Mouse (Mus musculus): ENCODE data around the gene Naa38. TPM values are rescaled to one million over a fixed set of nuclear protein-coding genes. Genes with fewer than 3 reads are reported as not detected.

Naa38 gene
- polyA plus RNA-seq, 1 experiment from 2014 or later: 97.6 TPM

- 12% methylated on average over 4 of the region's 4 CpGs for WGBS
- Histone ChIP-seq H3K4me3 (replicated peaks; ENCODE audit: low read depth, low read length) (peak overlapping the region; percentile 62), H3K4me2 (ENCODE audit: low read length) (peak overlapping the region; percentile 99), H3K9me3 (ENCODE audit: control insufficient read depth, low read length) (no peaks in the 10 kb centered on the region), H3K27ac (replicated peaks; ENCODE audit: low read depth, low read length) (peak overlapping the region; percentile 100), H3K27me3 (ENCODE audit: control insufficient read depth, insufficient read depth, low read length) (no peaks in the 10 kb centered on the region), H3K36me3 (ENCODE audit: control insufficient read depth, insufficient read depth, low read length) (peaks cover 16% of the 10 kb centered on the region), H3K9ac (replicated peaks; ENCODE audit: low read length) (peak overlapping the region; percentile 92), H3K4me1 (ENCODE audit: control insufficient read depth, insufficient read depth, low read length) (peaks cover 59% of the 10 kb centered on the region)
- DNase-seq (no peak), ATAC-seq (ENCODE audit: low FRiP score, low TSS enrichment) (no peak)
Measured at GRCm38 (mm10) chr11:69414421-69415326, 19.4 kb downstream of the Naa38 start.

DNA sequence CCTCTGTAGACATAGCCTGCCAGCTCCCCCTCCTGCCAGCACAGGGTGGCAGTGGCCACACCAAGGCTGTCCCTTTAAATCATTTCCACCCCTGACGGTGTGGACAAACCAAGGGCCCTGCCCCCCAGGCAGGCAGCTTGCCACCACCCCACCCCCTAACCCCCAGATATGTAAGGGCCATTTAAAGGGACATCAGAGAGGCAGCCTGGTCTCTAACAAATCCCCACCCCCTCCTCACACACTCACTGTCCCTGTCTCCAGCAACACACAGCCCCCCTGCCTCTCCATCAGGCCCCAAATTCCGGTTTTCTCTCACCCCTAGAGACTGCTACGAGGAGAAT lies 20.0 kb downstream of the Naa38 start:
- 1% methylated on average over 3 of the region's 3 CpGs for WGBS
- Histone ChIP-seq H3K9ac (replicated peaks; ENCODE audit: low read length) (peak overlapping the region; percentile 92), H3K9me3 (ENCODE audit: control insufficient read depth, low read length) (no peaks in the 10 kb centered on the region), H3K27ac (replicated peaks; ENCODE audit: low read depth, low read length) (peak overlapping the region; percentile 100), H3K36me3 (ENCODE audit: control insufficient read depth, insufficient read depth, low read length) (peaks cover 16% of the 10 kb centered on the region), H3K27me3 (ENCODE audit: control insufficient read depth, insufficient read depth, low read length) (no peaks in the 10 kb centered on the region), H3K4me2 (ENCODE audit: low read length) (peak overlapping the region; percentile 99), H3K4me3 (replicated peaks; ENCODE audit: low read depth, low read length) (peak overlapping the region; percentile 62), H3K4me1 (ENCODE audit: control insufficient read depth, insufficient read depth, low read length) (peaks cover 62% of the 10 kb centered on the region)
- DNase-seq (peak; percentile 82), ATAC-seq (ENCODE audit: low FRiP score, low TSS enrichment) (peak; percentile 26)

DNA sequence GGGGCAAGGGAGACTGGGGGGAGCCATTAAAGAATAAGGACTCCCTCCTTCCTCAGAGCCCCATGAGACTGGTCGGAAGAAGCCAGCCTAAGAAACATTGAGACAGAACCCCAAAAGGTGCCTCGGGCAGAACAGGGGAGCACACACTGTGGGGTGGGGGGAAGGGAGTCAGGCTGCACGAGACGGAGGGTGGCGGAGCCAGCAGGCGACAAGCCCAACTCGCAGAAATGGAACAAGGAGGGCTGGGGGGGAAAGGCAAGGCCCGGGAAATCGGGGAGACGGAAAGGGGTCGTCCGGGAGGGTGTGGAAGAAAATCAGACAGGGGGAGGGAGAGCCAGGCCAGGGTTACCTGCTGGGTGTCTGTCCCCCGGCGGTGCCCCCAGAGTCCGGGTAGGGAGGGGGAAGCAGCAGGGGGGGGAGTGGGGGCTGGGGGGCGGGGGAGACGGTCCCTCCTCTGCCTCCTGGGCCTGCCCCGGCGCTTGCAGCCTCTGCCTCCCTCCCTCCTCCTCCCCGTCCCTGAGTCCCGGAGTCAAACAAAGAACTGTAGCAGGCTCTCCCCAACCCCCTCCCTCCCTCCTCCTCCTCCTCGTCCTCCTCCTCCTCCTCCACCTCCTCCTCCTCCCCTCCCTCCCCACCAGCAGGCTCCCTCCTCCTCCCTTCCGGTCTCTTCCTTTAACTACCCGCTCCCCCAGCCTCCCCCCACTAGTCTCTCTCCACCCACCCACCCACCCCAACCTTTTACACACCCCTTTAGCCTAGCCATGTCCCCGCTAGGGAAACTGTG lies 20.6 kb downstream of the Naa38 start:
- Histone ChIP-seq H3K4me2 (ENCODE audit: low read length) (peak overlapping the region; percentile 99), H3K9ac (replicated peaks; ENCODE audit: low read length) (peak overlapping the region; percentile 92), H3K4me3 (replicated peaks; ENCODE audit: low read depth, low read length) (peak overlapping the region; percentile 62), H3K9me3 (ENCODE audit: control insufficient read depth, low read length) (no peaks in the 10 kb centered on the region), H3K27ac (replicated peaks; ENCODE audit: low read depth, low read length) (peak overlapping the region; percentile 100), H3K4me1 (ENCODE audit: control insufficient read depth, insufficient read depth, low read length) (peaks cover 65% of the 10 kb centered on the region), H3K36me3 (ENCODE audit: control insufficient read depth, insufficient read depth, low read length) (peaks cover 16% of the 10 kb centered on the region), H3K27me3 (ENCODE audit: control insufficient read depth, insufficient read depth, low read length) (peaks cover under 1% of the 10 kb centered on the region)
- peak; percentile 87 for DNase-seq
- under 1% methylated on average over 23 of the region's 25 CpGs for WGBS
- peak; percentile 31; the same call in 1 of the 2 replicates for ATAC-seq (ENCODE audit: low FRiP score, low TSS enrichment)

- under 1% methylated on average over 4 of the region's 4 CpGs for WGBS
- peak overlapping the region; percentile 99 for H3K4me2 ChIP-seq (ENCODE audit: low read length)
- peak overlapping the region; percentile 100 for H3K27ac ChIP-seq (replicated peaks; ENCODE audit: low read depth, low read length)
- H3K9ac ChIP-seq (replicated peaks; ENCODE audit: low read length): peak overlapping the region; percentile 53
- DNase-seq (peak; percentile 33), ATAC-seq (ENCODE audit: low FRiP score, low TSS enrichment) (no peak)
- H3K4me1 ChIP-seq (ENCODE audit: control insufficient read depth, insufficient read depth, low read length): peaks cover 65% of the 10 kb centered on the region
- H3K9me3 ChIP-seq (ENCODE audit: control insufficient read depth, low read length): no peaks in the 10 kb centered on the region
- peaks cover 7% of the 10 kb centered on the region for H3K27me3 ChIP-seq (ENCODE audit: control insufficient read depth, insufficient read depth, low read length)
- H3K36me3 ChIP-seq (ENCODE audit: control insufficient read depth, insufficient read depth, low read length): peaks cover 16% of the 10 kb centered on the region
- peak overlapping the region; percentile 62 for H3K4me3 ChIP-seq (replicated peaks; ENCODE audit: low read depth, low read length)
Measured at GRCm38 (mm10) chr11:69416509-69416908, 21.2 kb downstream of the Naa38 start.

GRCm38 (mm10) chr11:69416921-69417448 lies 21.7 kb downstream of the Naa38 start:
- Histone ChIP-seq H3K4me3 (replicated peaks; ENCODE audit: low read depth, low read length) (peak overlapping the region; percentile 62), H3K27ac (replicated peaks; ENCODE audit: low read depth, low read length) (peak overlapping the region; percentile 100), H3K9ac (replicated peaks; ENCODE audit: low read length) (peak overlapping the region; percentile 53; the same call in 1 of the 2 replicates), H3K27me3 (ENCODE audit: control insufficient read depth, insufficient read depth, low read length) (peaks cover 12% of the 10 kb centered on the region), H3K36me3 (ENCODE audit: control insufficient read depth, insufficient read depth, low read length) (peaks cover 11% of the 10 kb centered on the region), H3K4me2 (ENCODE audit: low read length) (peak overlapping the region; percentile 99), H3K9me3 (ENCODE audit: control insufficient read depth, low read length) (no peaks in the 10 kb centered on the region), H3K4me1 (ENCODE audit: control insufficient read depth, insufficient read depth, low read length) (peaks cover 60% of the 10 kb centered on the region)
- ATAC-seq (ENCODE audit: low FRiP score, low TSS enrichment) (no peak), DNase-seq (no peak)
- 3% methylated on average over 8 of the region's 8 CpGs for WGBS

- H3K4me1 ChIP-seq (ENCODE audit: control insufficient read depth, insufficient read depth, low read length): peaks cover 53% of the 10 kb centered on the region
- peak; percentile 53 for ATAC-seq (ENCODE audit: low FRiP score, low TSS enrichment)
- peak overlapping the region; percentile 99 for H3K4me2 ChIP-seq (ENCODE audit: low read length)
- H3K9ac ChIP-seq (replicated peaks; ENCODE audit: low read length): peak overlapping the region; percentile 59
- H3K4me3 ChIP-seq (replicated peaks; ENCODE audit: low read depth, low read length): peak overlapping the region; percentile 62
- WGBS: under 1% methylated on average over 39 of the region's 39 CpGs
- peak; percentile 95 for DNase-seq
- peaks cover 5% of the 10 kb centered on the region for H3K36me3 ChIP-seq (ENCODE audit: control insufficient read depth, insufficient read depth, low read length)
- peaks cover 19% of the 10 kb centered on the region for H3K27me3 ChIP-seq (ENCODE audit: control insufficient read depth, insufficient read depth, low read length)
- H3K9me3 ChIP-seq (ENCODE audit: control insufficient read depth, low read length): no peaks in the 10 kb centered on the region
- H3K27ac ChIP-seq (replicated peaks; ENCODE audit: low read depth, low read length): peak overlapping the region; percentile 100
Measured at GRCm38 (mm10) chr11:69417449-69418384, 22.4 kb downstream of the Naa38 start.

- H3K4me3 ChIP-seq (replicated peaks; ENCODE audit: low read depth, low read length): peak overlapping the region; percentile 62
- H3K9ac ChIP-seq (replicated peaks; ENCODE audit: low read length): peak overlapping the region; percentile 59
- peak overlapping the region; percentile 100 for H3K27ac ChIP-seq (replicated peaks; ENCODE audit: low read depth, low read length)
- WGBS: under 1% methylated on average over 45 of the region's 45 CpGs
- DNase-seq (peak; percentile 98), ATAC-seq (ENCODE audit: low FRiP score, low TSS enrichment) (peak; percentile 89)
- no peaks in the 10 kb centered on the region for H3K9me3 ChIP-seq (ENCODE audit: control insufficient read depth, low read length)
- H3K4me1 ChIP-seq (ENCODE audit: control insufficient read depth, insufficient read depth, low read length): peaks cover 43% of the 10 kb centered on the region
- peak overlapping the region; percentile 99 for H3K4me2 ChIP-seq (ENCODE audit: low read length)
- H3K36me3 ChIP-seq (ENCODE audit: control insufficient read depth, insufficient read depth, low read length): no peaks in the 10 kb centered on the region
- H3K27me3 ChIP-seq (ENCODE audit: control insufficient read depth, insufficient read depth, low read length): peaks cover 23% of the 10 kb centered on the region
Measured at GRCm38 (mm10) chr11:69418481-69419442, 23.5 kb downstream of the Naa38 start.

All from midbrain, embryonic 14.5 days (tissue).